Mouse (Mus musculus) left cerebral cortex, adult 8-10 months (tissue): ENCODE results near the gene Csnk1g1. TPM values are rescaled to one million over a fixed set of nuclear protein-coding genes. Genes with fewer than 3 reads are reported as not detected.

Experiments
- DNase-seq, 2 experiments: peaks; one replicate each; pipeline ENCODE4 v3.0.0; 2022; ENCODE audit warnings: low spot score in 2 of 2
- total RNA-seq, 4 experiments: library from RNA; stranded (reverse); gene quantifications; 2 replicates each; pipeline ENCODE4 v1.2.4; 2022

The Csnk1g1 gene
- total RNA-seq, 4 experiments from 2014 or later: 33.0 to 48.1 (median 44.8) TPM

GRCm38 (mm10) chr9:65995603-65996376 lies 87.1 kb downstream of the Csnk1g1 start:
- no peak for DNase-seq

- DNase-seq: no peak
These were observed 90.2 kb downstream of the Csnk1g1 start for GRCm38 (mm10) chr9:65998965-65999364.

GRCm38 (mm10) chr9:66004380-66004779 lies 95.7 kb downstream of the Csnk1g1 start:
- DNase-seq: peak in 1 of 2 experiments; percentile 46

GRCm38 (mm10) chr9:66007603-66008202 lies 99.0 kb downstream of the Csnk1g1 start:
- DNase-seq: peak; percentile 27 to 70

- no peak for DNase-seq
These were observed 111.9 kb downstream of the Csnk1g1 start for GRCm38 (mm10) chr9:66020601-66021000.

- peak in 1 of 2 experiments; percentile 76 for DNase-seq
These were observed 129.4 kb downstream of the Csnk1g1 start for GRCm38 (mm10) chr9:66038082-66038481.

GRCm38 (mm10) chr9:66038581-66038980 lies 129.9 kb downstream of the Csnk1g1 start:
- DNase-seq: no peak

GRCm38 (mm10) chr9:66039290-66039689 lies 130.6 kb downstream of the Csnk1g1 start:
- peak in 1 of 2 experiments; percentile 40 for DNase-seq

GRCm38 (mm10) chr9:66040801-66041200 lies 132.1 kb downstream of the Csnk1g1 start:
- peak in 1 of 2 experiments; percentile 47 for DNase-seq

- no peak for DNase-seq
These were observed 133.6 kb downstream of the Csnk1g1 start for GRCm38 (mm10) chr9:66042331-66042730.

- no peak for DNase-seq
These were observed 134.5 kb downstream of the Csnk1g1 start for GRCm38 (mm10) chr9:66043241-66043640.

GRCm38 (mm10) chr9:66049931-66050601 lies 141.3 kb downstream of the Csnk1g1 start:
- no peak for DNase-seq

GRCm38 (mm10) chr9:66051493-66051892 lies 142.8 kb downstream of the Csnk1g1 start:
- DNase-seq: no peak

- no peak for DNase-seq
These were observed 144.0 kb downstream of the Csnk1g1 start for GRCm38 (mm10) chr9:66052731-66053130.

- no peak for DNase-seq
These were observed 144.9 kb downstream of the Csnk1g1 start for GRCm38 (mm10) chr9:66053620-66054019.

- peak; percentile 90 to 98 for DNase-seq
These were observed 151.0 kb downstream of the Csnk1g1 start, which contains the start of gene Ppib for GRCm38 (mm10) chr9:66059583-66060307. Gene Ppib (plus strand): TSS chr9:66060222.

GRCm38 (mm10) chr9:66060308-66060647 lies 151.6 kb downstream of the Csnk1g1 start:
- no peak for DNase-seq

GRCm38 (mm10) chr9:66060986-66061385 lies 152.3 kb downstream of the Csnk1g1 start:
- DNase-seq: no peak

- DNase-seq: no peak
These were observed 152.9 kb downstream of the Csnk1g1 start for GRCm38 (mm10) chr9:66061656-66062055.

- no peak for DNase-seq
These were observed 154.7 kb downstream of the Csnk1g1 start for GRCm38 (mm10) chr9:66063446-66063845.

GRCm38 (mm10) chr9:66064316-66064715 lies 155.6 kb downstream of the Csnk1g1 start:
- DNase-seq: no peak

- DNase-seq: no peak
These were observed 158.1 kb downstream of the Csnk1g1 start for GRCm38 (mm10) chr9:66066791-66067190.
